Mouse (Mus musculus) right cerebral cortex, postnatal 4 days (tissue): ENCODE measurements at regions not wholly inside any gene's neighbourhood (a gene's known extent, or its start where the extent isn't known, plus 50 kb on each side); places are given as distances from the start of the nearest gene placed in this dataset.
"Not testable (repeated sequence)": the region's sequence is repeated elsewhere in the genome, so short reads cannot be mapped to it uniquely, and the experiment has no call there.

Experiments used
- DNase-seq: peaks from one replicate; pipeline ENCODE4 v3.0.0-alpha.2; 2022

GRCm38 (mm10) chr9:88238346-88238745 lies 88.7 kb upstream of the Nt5e start:
- DNase-seq, result no peak

GRCm38 (mm10) chr9:88240740-88241139 lies 86.3 kb upstream of the Nt5e start:
- no peak for DNase-seq

- peak; percentile 31 for DNase-seq
Measured at GRCm38 (mm10) chr9:88241203-88241995, 85.6 kb upstream of the Nt5e start.

- no peak for DNase-seq
Measured at GRCm38 (mm10) chr9:88242530-88242929, 84.5 kb upstream of the Nt5e start.

- DNase-seq, result no peak
Measured at GRCm38 (mm10) chr9:88244492-88244891, 82.5 kb upstream of the Nt5e start.

- no peak for DNase-seq
Measured at GRCm38 (mm10) chr9:88255948-88256347, 71.0 kb upstream of the Nt5e start.

- DNase-seq, result no peak
Measured at GRCm38 (mm10) chr9:88259627-88260026, 67.4 kb upstream of the Nt5e start.

GRCm38 (mm10) chr9:88260072-88260635 lies 66.8 kb upstream of the Nt5e start:
- no peak for DNase-seq

GRCm38 (mm10) chr9:88262461-88262860 lies 64.5 kb upstream of the Nt5e start:
- DNase-seq, result no peak

- DNase-seq, result not testable (repeated sequence)
Measured at GRCm38 (mm10) chr9:88266346-88266745, 60.7 kb upstream of the Nt5e start.

GRCm38 (mm10) chr9:88268811-88269210 lies 58.2 kb upstream of the Nt5e start:
- no peak for DNase-seq

GRCm38 (mm10) chr9:88269216-88269615 lies 57.8 kb upstream of the Nt5e start:
- DNase-seq, result no peak

GRCm38 (mm10) chr9:88270836-88271235 lies 56.2 kb upstream of the Nt5e start:
- no peak for DNase-seq

- DNase-seq, result no peak
Measured at GRCm38 (mm10) chr9:88273304-88273703, 53.7 kb upstream of the Nt5e start.

- no peak for DNase-seq
Measured at GRCm38 (mm10) chr9:88274040-88274439, 53.0 kb upstream of the Nt5e start.

- no peak for DNase-seq
Measured at GRCm38 (mm10) chr9:88274681-88275336, 52.2 kb upstream of the Nt5e start.

GRCm38 (mm10) chr9:88276023-88276568 lies 50.9 kb upstream of the Nt5e start:
- no peak for DNase-seq

- no peak for DNase-seq
Measured at GRCm38 (mm10) chr9:88277031-88277430, 50.0 kb upstream of the Nt5e start.
